Mouse (Mus musculus) kidney, adult 2 months (tissue): ENCODE data around the gene Shtn1.

Experiments
- CTCF ChIP-seq: fragments of 200-500 bp; conservative IDR thresholded peaks from 2 replicates; pipeline ENCODE4 v1.5.1; 2011; ENCODE audit warnings: low read depth, mild to moderate bottlenecking, control low read depth, low read length, moderate library complexity, mixed read lengths; ENCODE audit not compliant: insufficient read depth, insufficient read length
- POLR2A ChIP-seq: fragments of 200-500 bp; IDR thresholded peaks from one replicate; pipeline ENCODE4 v1.6.1; 2011; ENCODE audit warnings: low read depth, low read length, control low read depth

DNA sequence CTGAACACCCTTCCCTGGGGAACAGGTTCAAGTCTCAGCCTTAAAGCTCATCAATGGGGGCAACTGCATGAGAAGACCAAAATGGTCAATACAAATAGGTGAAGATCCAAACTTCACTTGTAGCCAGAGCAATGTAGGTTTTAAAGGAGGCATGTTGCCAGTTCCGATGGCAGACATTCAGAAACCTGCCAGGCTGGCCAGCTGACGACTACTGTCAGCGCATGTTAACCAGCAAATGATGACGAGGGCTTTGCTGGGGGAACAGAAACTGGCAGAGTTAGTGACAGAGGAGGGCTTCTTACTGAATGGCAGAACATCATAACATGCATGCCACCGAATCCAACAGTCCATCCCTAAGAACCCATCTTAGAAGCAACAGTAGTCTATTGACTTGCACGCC lies 2.9 kb downstream of the Shtn1 start:
- TF ChIP-seq POLR2A (no peak), CTCF (no peak)
